Mouse (Mus musculus) midbrain, embryonic 11.5 days (tissue): Measurements from ENCODE around the gene Tmf1. TPM values are rescaled to one million over a fixed set of nuclear protein-coding genes. Genes with fewer than 3 reads are reported as not detected.

Source experiments
- polyA plus RNA-seq: library from polyadenylated mRNA; unstranded; fragments of >200 nt; fragmentation: Nextera tagmentation; extraction: Ambion mirVana; gene quantifications from 2 replicates; pipeline ENCODE4 v1.2.1, GENCODE M21; 2014

Tmf1 gene
- polyA plus RNA-seq, 1 experiment from 2014 or later, result 29.9 TPM

Other genes starting within 250 kb of the Tmf1 start
- 4.1 and 4.7 TPM in 2 replicates for gene Fam19a4, start 118.7 kb downstream of the Tmf1 start, polyA plus RNA-seq
- gene Eogt, start 29.9 kb downstream of the Tmf1 start, polyA plus RNA-seq, result 7.9 and 8.3 TPM in 2 replicates
- gene Uba3, start 26.5 kb upstream of the Tmf1 start, polyA plus RNA-seq, result 99.4 and 101 TPM in 2 replicates
- gene Arl6ip5, start 31.6 kb upstream of the Tmf1 start, polyA plus RNA-seq, result 41.4 and 41.8 TPM in 2 replicates
- 0.08 TPM in 1 of 2 replicates, not detected in the other for gene Lmod3, start 73.6 kb upstream of the Tmf1 start, polyA plus RNA-seq